Mouse (Mus musculus) spleen, adult 12 weeks (tissue): ENCODE data around the gene Htr5a.

Experiments used
- DNase-seq: peaks from one replicate; pipeline ENCODE4 v3.0.0; 2022; ENCODE audit warnings: low spot score

Gene Htr5a

DNA sequence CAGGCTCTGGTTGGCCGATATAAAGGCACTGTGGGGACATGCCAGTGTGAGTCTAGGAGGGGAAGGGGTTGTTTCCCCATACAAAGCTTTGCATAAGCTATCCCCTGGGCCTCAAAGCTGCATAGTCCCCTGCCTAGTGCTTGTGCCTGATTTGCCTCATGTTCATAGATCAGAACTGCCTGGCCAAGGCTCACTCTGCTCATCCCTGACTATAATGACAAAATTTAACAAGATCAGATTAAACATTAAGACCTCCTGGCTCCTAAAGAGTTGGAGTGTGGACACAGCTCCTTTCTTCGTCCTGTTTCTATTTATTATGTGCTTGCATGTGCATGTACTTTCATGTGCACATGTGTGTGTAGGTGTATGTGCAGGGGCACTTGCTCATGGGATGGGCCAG, 39.3 kb downstream of the Htr5a start:
- DNase-seq = no peak

DNA sequence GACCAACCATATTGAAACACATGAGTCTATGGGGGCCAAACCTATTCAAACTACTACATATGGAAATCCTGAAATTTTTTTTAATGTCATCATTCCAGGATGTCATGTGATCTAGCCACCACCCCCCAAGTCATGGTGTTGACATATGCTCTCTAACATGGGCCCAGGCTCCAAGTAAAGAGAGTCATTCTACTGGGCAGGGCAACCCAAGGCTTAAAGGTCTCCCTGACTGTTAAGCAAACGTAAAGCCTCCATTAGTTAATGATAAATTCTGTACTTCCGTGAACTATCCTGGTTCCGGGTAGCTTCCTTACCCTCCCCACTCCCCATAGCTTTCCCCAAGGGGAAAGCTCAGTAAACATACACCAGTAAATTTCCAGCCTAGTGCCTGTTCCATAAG, 46.1 kb downstream of the Htr5a start:
- DNase-seq = no peak

DNA sequence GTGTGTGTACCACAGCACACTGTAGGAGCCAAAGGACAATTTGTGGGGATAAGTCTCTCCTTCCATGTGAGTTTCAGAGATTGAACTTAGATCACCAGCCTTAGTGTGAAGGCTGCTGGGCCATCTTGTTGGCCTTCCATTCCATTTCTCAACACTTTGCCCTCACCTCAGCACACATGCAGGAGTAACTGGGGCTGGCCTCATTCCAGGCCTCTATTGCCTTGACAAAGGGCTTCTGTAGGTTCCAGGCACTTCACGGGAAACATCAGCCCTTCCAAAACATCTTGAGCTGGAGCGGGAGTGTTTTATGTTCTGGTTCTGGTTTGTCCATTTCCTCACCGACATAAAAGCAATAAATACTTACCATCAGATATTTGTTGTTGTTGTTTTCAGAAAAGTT, 54.0 kb downstream of the Htr5a start:
- DNase-seq = no peak

DNA sequence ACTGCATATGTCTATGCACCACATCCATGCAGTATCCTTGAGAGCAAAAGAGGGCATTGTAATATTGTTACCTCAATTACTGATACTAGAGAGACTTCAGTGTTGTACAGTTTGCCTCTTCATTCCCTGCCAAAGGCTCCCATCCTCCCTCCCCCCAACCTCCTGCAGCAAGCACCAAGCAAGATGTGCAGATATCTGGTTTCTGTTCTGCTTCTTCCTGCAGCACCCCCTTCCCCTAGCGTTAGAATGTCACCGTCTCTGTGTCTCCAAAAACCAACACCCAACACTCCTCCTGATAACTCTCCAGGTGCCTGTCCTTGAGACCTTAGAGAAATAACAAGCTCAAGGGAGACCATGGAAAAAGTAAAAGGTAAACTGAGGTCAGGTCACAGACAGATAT, 57.8 kb downstream of the Htr5a start:
- no peak for DNase-seq

DNA sequence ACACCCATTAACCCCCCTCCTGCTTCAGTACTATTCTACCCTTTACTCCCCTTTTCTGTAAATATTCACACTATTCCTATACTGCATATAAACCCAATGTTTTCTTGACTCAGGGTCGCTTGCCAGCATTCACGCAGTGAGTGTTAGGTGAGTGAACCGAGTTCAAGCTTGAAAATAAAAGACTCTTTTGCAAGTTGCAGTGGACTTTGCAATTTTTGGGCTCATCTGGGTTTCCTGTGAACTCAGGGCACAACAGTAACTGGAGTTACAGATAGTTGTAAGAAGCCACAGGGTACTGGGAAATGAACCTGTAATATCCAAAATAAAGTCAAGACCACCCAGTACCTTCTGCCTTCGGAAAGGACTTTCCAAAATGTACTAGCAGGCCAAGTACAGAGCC, 58.2 kb downstream of the Htr5a start:
- DNase-seq = no peak
